Mouse (Mus musculus) forebrain, embryonic 13.5 days (tissue): ENCODE results near the gene Aurkb. TPM values are rescaled to one million over a fixed set of nuclear protein-coding genes. Genes with fewer than 3 reads are reported as not detected.

ENCODE experiments used
- ATAC-seq: fragments of 200-750 bp; cut with Nextera tagmentation; 2 replicates; pipeline ENCODE4 v1.8.0; 2017
- H3K27ac ChIP-seq: fragments of 300-500 bp; sonication (generic); 2 replicates; pipeline ENCODE4 v1.5.1; 2015; ENCODE audit warnings: inconsistent platforms, mild to moderate bottlenecking, moderate library complexity
- H3K27me3 ChIP-seq: fragments of 300-500 bp; sonication (generic); 2 replicates; pipeline ENCODE4 v1.6.1; 2015; ENCODE audit warnings: mild to moderate bottlenecking, inconsistent platforms
- H3K36me3 ChIP-seq: fragments of 300-500 bp; sonication (generic); 2 replicates; pipeline ENCODE4 v1.6.1; 2015; ENCODE audit warnings: mild to moderate bottlenecking, inconsistent platforms; ENCODE audit not compliant: poor library complexity, severe bottlenecking
- H3K4me1 ChIP-seq: fragments of 300-500 bp; sonication (generic); 2 replicates; pipeline ENCODE4 v1.6.1; 2015; ENCODE audit warnings: inconsistent platforms
- H3K4me2 ChIP-seq: fragments of 300-500 bp; sonication (generic); 2 replicates; pipeline ENCODE4 v1.6.1; 2015; ENCODE audit warnings: inconsistent platforms, mild to moderate bottlenecking, moderate library complexity
- H3K4me3 ChIP-seq: fragments of 300-500 bp; sonication (generic); 2 replicates; pipeline ENCODE4 v1.5.1; 2015; ENCODE audit warnings: mild to moderate bottlenecking, inconsistent platforms
- H3K9ac ChIP-seq: fragments of 300-500 bp; sonication (generic); 2 replicates; pipeline ENCODE4 v1.6.1; 2015; ENCODE audit warnings: mild to moderate bottlenecking, inconsistent platforms
- H3K9me3 ChIP-seq: fragments of 300-500 bp; sonication (generic); replicated peaks from 2 replicates; pipeline ENCODE4 v1.6.1; 2016; ENCODE audit warnings: inconsistent platforms
- WGBS: fragments of 180-500 bp; shearing (Covaris S2); methylation state at CpG from one replicate; pipeline ENCODE4 v1.1.7; 2015; 5-methylcytosine and 5-hydroxymethylcytosine counted together
- polyA plus RNA-seq: library from polyadenylated mRNA; unstranded; fragments of >200 nt; fragmentation: Nextera tagmentation; extraction: Ambion mirVana; gene quantifications from 2 replicates; pipeline ENCODE4 v1.2.1, GENCODE M21; 2015

Gene Aurkb
- polyA plus RNA-seq, 1 experiment from 2014 or later = 143 TPM

DNA sequence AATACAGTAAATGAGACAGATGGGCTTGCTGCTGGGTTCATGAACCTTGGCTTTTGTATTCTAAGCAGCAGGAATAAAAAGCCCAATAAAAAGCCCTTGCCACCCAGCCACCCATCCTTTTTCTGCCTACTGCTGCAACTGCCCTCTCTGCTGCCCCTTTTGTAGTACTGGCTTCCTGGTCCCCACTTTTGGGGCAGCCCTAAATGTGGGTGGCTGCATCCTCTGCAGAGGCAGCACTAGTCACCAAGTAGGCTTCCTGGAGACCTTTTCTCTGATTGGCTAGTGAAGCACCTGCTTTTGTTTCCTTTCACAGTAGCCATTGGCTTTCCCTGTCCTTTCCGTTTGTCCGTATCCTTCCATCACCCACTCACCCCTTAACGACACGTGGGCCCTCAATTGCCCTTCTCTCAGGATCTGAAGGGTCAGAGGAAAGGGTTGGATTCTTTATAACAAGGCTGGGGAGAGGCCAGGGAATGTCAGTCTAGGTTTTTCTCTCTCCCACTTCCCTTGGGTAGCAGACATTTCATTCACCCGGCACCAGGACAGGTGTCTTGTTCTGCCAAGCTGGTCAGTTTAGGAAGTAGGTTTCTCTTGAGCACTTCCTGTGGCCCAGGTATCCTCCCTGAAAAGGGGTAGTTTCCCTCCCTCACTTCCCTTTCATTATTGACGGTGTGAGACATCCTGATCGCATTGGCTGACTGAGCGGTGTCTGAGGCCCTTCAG lies 52.8 kb downstream of the Aurkb start:
- peaks cover 65% of the 10 kb centered on the region for H3K4me1 ChIP-seq
- no peak for ATAC-seq

DNA sequence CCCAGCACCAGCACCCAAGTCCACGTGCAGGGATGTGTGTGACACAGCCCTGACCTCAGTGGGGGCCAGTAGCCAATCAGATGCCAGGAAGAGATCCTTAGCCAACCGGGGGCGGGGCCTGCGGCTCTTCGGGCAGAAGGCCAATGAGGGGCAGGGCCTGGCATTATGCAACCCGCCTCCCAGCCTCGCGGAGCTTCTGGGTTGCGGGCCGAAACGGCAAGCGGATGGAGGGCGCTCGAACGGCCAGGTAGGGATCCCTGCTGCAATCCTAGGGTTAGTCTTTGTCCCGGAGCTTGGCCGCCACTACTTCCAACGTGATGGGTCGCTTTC lies 53.3 kb downstream of the Aurkb start:
- no peaks in the 10 kb centered on the region for H3K9me3 ChIP-seq
- H3K4me1 ChIP-seq = peaks cover 65% of the 10 kb centered on the region
- no peak for ATAC-seq
- H3K36me3 ChIP-seq = peaks cover 32% of the 10 kb centered on the region
- H3K4me3 ChIP-seq = peak overlapping the region; percentile 53
- H3K27ac ChIP-seq = peak overlapping the region; percentile 91
- WGBS = under 1% methylated on average over 19 of the region's 19 CpGs
- H3K27me3 ChIP-seq = no peaks in the 10 kb centered on the region
- peak overlapping the region; percentile 76 for H3K9ac ChIP-seq
- peak overlapping the region; percentile 93 for H3K4me2 ChIP-seq

More for the DNA sequence above, 52.8 kb downstream of the Aurkb start:
- WGBS = 22% methylated on average over 8 of the region's 8 CpGs
- Histone ChIP-seq H3K4me2 (peak overlapping the region; percentile 93), H3K27me3 (no peaks in the 10 kb centered on the region), H3K36me3 (peaks cover 27% of the 10 kb centered on the region), H3K9ac (peak overlapping the region; percentile 76; the same call in 1 of the 2 replicates), H3K9me3 (no peaks in the 10 kb centered on the region), H3K27ac (peak overlapping the region; percentile 91), H3K4me3 (peak overlapping the region; percentile 53)

DNA sequence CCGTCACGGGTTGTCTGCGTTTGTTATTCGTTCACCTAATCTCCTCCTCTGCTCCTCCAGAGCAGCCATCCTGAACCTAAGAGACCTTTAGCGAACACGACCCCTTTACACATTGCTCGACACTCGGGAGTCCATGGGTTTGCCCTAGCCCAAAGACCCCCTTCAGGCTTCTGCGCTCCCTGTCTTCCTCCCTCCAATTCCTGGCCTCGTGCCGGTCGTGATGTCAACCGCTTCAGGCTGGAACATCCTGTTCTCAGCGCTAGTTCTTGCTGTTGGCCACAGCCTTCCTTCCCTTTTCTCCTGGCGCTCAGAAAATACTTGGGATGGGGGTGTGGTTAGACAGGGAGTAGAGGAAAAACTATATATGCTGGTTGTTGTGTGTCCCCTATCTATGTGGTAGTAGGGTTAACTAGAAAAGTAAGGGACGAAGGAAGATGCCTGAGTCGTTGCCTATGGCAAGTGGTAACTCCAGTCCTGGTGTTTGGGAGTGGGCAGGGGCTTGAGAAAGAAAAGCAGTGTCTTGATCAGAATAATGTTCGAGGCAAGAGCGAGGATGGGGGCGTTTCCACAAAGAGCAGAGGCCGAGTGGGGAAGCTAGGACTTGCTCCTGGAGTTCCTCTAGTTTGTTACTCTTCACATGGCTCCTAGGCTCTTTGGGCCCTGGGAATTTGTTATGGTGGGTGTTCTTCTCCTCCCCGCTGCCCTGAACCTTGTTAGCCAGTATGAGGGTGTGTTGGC lies 53.9 kb downstream of the Aurkb start:
- H3K4me2 ChIP-seq = peak overlapping the region; percentile 93
- no peaks in the 10 kb centered on the region for H3K9me3 ChIP-seq
- peak overlapping the region; percentile 53 for H3K4me3 ChIP-seq
- H3K36me3 ChIP-seq = peaks cover 38% of the 10 kb centered on the region
- WGBS = 1% methylated on average over 22 of the region's 22 CpGs
- ATAC-seq = no peak
- no peaks in the 10 kb centered on the region for H3K27me3 ChIP-seq
- peaks cover 60% of the 10 kb centered on the region for H3K4me1 ChIP-seq
- H3K9ac ChIP-seq = peak overlapping the region; percentile 76
- H3K27ac ChIP-seq = peak overlapping the region; percentile 91

DNA sequence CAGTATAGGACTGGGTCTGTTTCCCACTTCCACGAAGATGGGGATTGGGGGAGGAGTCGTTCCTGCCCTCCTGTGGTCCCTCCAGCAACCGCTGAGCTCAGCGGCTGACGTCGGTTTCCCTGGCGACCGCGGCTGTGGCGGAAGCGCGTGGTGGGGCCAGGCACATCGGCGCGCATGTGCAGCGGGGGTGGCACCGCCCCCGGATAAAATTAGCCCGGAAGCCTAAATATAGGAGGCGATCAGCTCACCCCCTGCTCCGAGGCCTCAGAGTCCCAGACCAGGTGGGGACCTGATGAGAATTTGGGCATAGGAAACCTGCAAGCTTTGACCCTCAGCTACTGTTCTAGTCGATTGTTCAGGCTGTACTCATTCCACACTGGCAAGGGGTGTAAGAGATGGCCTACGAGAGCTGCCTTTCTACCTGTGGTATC lies 54.5 kb downstream of the Aurkb start:
- Histone ChIP-seq H3K36me3 (peaks cover 44% of the 10 kb centered on the region), H3K27ac (peak overlapping the region; percentile 91), H3K4me1 (peaks cover 58% of the 10 kb centered on the region), H3K9me3 (no peaks in the 10 kb centered on the region), H3K4me2 (peak overlapping the region; percentile 93), H3K27me3 (no peaks in the 10 kb centered on the region), H3K4me3 (peak overlapping the region; percentile 53), H3K9ac (peak overlapping the region; percentile 76)
- WGBS = under 1% methylated on average over 23 of the region's 23 CpGs
- peak; percentile 28 for ATAC-seq

DNA sequence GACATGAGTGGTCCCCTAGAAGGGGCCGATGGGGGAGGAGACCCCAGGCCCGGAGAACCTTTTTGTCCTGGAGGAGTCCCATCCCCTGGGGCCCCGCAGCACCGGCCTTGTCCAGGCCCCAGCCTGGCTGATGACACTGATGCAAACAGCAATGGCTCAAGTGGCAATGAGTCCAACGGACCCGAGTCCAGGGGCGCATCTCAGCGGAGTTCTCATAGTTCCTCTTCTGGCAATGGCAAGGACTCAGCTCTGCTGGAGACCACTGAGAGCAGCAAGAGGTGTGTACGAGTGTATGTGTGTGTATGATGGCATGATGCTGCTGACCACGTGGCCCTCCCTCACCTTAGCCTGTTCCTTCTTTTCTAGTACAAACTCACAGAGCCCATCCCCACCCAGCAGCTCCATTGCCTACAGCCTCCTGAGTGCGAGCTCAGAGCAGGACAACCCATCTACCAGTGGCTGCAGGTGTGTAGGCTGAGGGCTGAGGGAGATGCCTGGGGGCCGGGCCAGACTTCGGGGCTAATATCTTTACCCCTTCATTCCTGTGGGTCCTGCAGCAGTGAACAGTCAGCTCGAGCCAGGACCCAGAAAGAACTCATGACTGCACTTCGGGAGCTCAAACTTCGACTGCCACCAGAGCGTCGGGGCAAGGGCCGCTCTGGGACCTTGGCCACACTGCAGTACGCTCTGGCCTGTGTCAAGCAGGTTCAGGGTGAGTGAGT lies 55.4 kb downstream of the Aurkb start:
- Histone ChIP-seq H3K9ac (peak overlapping the region; percentile 76), H3K36me3 (peaks cover 53% of the 10 kb centered on the region), H3K27me3 (no peaks in the 10 kb centered on the region), H3K4me2 (peak overlapping the region; percentile 93), H3K4me3 (peak overlapping the region; percentile 53), H3K27ac (0 out of 2 replicates have a peak overlapping the region, but pooled peaks have one; percentile 14), H3K4me1 (peaks cover 52% of the 10 kb centered on the region), H3K9me3 (no peaks in the 10 kb centered on the region)
- WGBS = 89% methylated on average over 20 of the region's 20 CpGs
- no peak for ATAC-seq

Other genes starting within 250 kb of the Aurkb start
- 67.7 and 70.8 TPM in 2 replicates for gene Ndel1, start 173.8 kb upstream of the Aurkb start, polyA plus RNA-seq
- 0.08 TPM in 1 of 2 replicates, not detected in the other for gene Rnf222, start 157.1 kb upstream of the Aurkb start, polyA plus RNA-seq
- gene Rpl26, start 144.1 kb upstream of the Aurkb start, polyA plus RNA-seq = 787 and 887 TPM in 2 replicates
- 0.23 TPM in 1 of 2 replicates, not detected in the other for gene Odf4, start 118.6 kb upstream of the Aurkb start, polyA plus RNA-seq
- 5.9 and 6.8 TPM in 2 replicates for gene Arhgef15, start 88.2 kb upstream of the Aurkb start, polyA plus RNA-seq
- 1.2 and 1.4 TPM in 2 replicates for gene Slc25a35, start 77.5 kb upstream of the Aurkb start, polyA plus RNA-seq
- 46.8 and 49.3 TPM in 2 replicates for gene Rangrf, start 70.5 kb upstream of the Aurkb start, polyA plus RNA-seq
- 34.9 and 37.7 TPM in 2 replicates for gene Pfas, start 37.2 kb upstream of the Aurkb start, polyA plus RNA-seq
- 55.6 and 67.4 TPM in 2 replicates for gene Ctc1, start 29.7 kb upstream of the Aurkb start, polyA plus RNA-seq
- gene Borcs6, start 14.1 kb downstream of the Aurkb start, polyA plus RNA-seq = 6.6 and 7.9 TPM in 2 replicates
- gene Tmem107, start 25.2 kb downstream of the Aurkb start, polyA plus RNA-seq = 55.1 and 57.2 TPM in 2 replicates
- 110 and 124 TPM in 2 replicates for gene Vamp2, start 42.8 kb downstream of the Aurkb start, polyA plus RNA-seq
- 6.0 and 6.4 TPM in 2 replicates for gene Per1, start 49.6 kb downstream of the Aurkb start, polyA plus RNA-seq
- gene Hes7, start 74.8 kb downstream of the Aurkb start, polyA plus RNA-seq = 0.12 and 0.21 TPM in 2 replicates
- gene 9130213A22Rik, start 76.9 kb downstream of the Aurkb start, polyA plus RNA-seq = 0.21 and 0.34 TPM in 2 replicates
- 1.5 TPM in 1 of 2 replicates, not detected in the other for gene Aloxe3, start 80.2 kb downstream of the Aurkb start, polyA plus RNA-seq
- not detected in 2 replicates for gene Alox12b, start 111.3 kb downstream of the Aurkb start, polyA plus RNA-seq
- gene Alox8, start 152.2 kb downstream of the Aurkb start, polyA plus RNA-seq = not detected in 2 replicates
- 0.18 and 0.29 TPM in 2 replicates for gene Gucy2e, start 191.4 kb downstream of the Aurkb start, polyA plus RNA-seq